Mouse (Mus musculus): ENCODE measurements at regions not wholly inside any gene's neighbourhood (a gene's known extent, or its start where the extent isn't known, plus 50 kb on each side); places are given as distances from the start of the nearest gene placed in this dataset.
"Not testable (repeated sequence)": the region's sequence is repeated elsewhere in the genome, so short reads cannot be mapped to it uniquely, and the experiment has no call there.

DNA sequence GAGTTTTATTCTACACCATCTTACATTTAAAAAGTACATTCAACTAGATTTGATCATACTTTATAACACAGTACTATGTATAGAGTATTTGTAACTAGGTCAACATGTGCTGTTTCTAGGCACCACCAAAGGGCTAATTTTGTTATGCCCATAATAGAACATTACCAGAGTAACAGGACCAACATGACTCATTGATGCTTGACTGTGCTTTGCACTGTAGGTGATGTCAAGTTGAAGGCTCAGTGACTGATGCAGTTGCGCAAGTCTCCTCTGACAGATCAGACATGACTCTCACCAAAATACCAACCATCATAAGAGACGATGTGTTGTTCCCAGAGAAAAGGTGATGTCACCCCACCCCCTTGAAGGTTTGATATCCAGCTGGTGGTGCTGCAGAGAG, 108.5 kb downstream of the Mrpl39 start:
- peak; percentile 12 for DNase-seq

GRCm38 (mm10) chr16:84629868-84630267, 105.7 kb downstream of the Mrpl39 start:
- no peak for DNase-seq

GRCm38 (mm10) chr16:84644446-84644845, 91.1 kb downstream of the Mrpl39 start:
- not testable (repeated sequence) for DNase-seq

DNA sequence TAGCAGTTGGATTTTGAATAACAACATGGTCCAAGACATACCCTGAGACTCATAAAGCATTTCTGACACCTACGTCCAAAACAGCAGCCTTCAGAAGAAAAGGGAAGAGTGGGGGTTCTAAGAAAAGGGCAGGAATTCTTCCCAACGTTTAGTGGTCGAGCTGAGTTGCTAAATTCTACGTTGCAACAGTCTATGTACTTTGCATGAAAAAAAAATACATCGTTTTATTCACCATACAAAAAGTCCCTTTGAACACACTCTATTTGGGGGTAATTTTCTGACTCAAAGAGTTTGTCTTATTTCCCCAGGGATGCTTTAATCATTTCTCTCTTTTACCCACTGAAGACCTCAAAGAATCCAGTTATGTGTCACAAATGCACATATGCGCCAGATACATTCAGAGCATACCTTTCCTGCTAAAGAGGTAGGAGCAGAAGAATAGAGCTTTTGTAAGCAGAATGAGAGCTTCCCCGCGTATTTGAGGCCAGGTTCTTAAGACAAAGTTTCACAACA, 89.3 kb downstream of the Mrpl39 start:
- DNase-seq: no peak

GRCm38 (mm10) chr16:84650646-84651045, 84.9 kb downstream of the Mrpl39 start:
- DNase-seq: peak; percentile 7

DNA sequence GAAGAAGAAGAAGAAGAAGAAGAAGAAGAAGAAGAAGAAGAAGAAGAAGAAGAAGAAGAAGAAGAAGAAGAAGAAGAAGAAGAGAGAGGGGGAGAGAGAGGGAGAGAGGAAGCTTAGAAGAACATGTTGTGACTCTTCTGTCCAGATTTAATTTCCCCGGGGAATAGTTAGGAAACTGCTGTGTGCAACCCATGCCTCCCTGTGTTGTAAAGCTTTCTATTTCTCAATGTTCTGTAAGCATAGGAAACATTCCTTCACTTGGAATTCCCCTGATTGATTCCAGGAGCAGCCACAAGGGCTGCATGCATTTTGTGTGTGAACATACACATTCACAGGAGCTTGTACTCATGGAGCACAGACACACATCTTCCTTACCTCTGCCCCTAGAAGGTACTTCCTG, 81.7 kb downstream of the Mrpl39 start:
- DNase-seq: no peak

DNA sequence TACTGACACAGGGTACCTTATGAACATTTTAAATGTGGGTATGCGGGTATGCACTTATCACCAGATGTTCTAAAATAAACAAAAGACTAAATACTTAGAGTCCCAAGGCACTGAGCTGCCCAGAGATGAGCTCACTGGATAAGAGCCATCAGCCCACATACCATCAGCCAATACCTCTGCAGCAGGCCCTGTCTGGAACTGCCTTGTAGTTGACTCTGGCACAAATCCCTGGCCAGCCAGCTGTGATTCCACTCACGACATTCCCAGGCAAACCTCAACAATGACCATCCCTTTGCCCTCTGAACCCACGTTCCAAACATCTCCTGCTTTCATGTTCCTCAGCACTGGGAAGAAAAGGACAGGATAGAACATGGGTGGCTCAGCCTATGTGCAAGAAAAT, 73.7 kb downstream of the Mrpl39 start:
- DNase-seq: no peak

DNA sequence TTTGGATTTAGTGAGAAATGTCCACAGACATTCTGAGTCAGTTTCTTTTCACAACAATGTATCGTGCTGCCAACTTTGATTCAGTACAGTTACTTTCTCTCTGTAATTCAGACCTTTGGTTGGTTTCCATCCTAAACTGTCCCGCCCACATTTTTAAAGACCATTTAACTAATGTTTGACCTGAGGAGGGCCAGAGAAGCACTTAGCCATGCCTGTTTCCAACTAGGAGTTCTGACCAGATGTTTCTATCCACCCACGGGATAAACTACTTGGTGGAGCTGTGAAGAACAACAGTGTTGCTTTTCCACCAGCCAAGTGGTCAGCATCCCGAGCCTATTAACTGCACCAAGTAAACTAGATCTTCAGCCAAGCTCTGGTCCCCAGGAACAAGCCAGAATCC, 72.0 kb downstream of the Mrpl39 start:
- DNase-seq: no peak

All from adrenal gland, adult 2 months (tissue).